Mouse (Mus musculus) embryo, embryonic 11 days (tissue): ENCODE measurements at regions not wholly inside any gene's neighbourhood (a gene's known extent, or its start where the extent isn't known, plus 50 kb on each side); places are given as distances from the start of the nearest gene placed in this dataset.

ENCODE experiments used
- DNase-seq: peaks from one replicate; pipeline ENCODE4 v3.0.0-alpha.2; 2015

- no peak for DNase-seq
Measured at GRCm38 (mm10) chr7:111240234-111240826, 157.5 kb upstream of the Eif4g2 start.

- DNase-seq, result no peak
Measured at GRCm38 (mm10) chr7:111237819-111238218, 155.0 kb upstream of the Eif4g2 start.

- no peak for DNase-seq
Measured at GRCm38 (mm10) chr7:111230630-111231029, 147.8 kb upstream of the Eif4g2 start.

GRCm38 (mm10) chr7:111227082-111227481, 144.3 kb upstream of the Eif4g2 start:
- DNase-seq, result no peak

- no peak for DNase-seq
Measured at GRCm38 (mm10) chr7:111226026-111226656, 143.3 kb upstream of the Eif4g2 start.

GRCm38 (mm10) chr7:111215586-111215985, 132.8 kb upstream of the Eif4g2 start:
- no peak for DNase-seq

- DNase-seq, result no peak
Measured at GRCm38 (mm10) chr7:111214226-111214906, 131.5 kb upstream of the Eif4g2 start.

GRCm38 (mm10) chr7:111212188-111212587, 129.4 kb upstream of the Eif4g2 start:
- DNase-seq, result no peak

GRCm38 (mm10) chr7:111211641-111212040, 128.8 kb upstream of the Eif4g2 start:
- no peak for DNase-seq

GRCm38 (mm10) chr7:111210282-111210681, 127.5 kb upstream of the Eif4g2 start:
- DNase-seq, result no peak

GRCm38 (mm10) chr7:111205876-111206275, 123.0 kb upstream of the Eif4g2 start:
- no peak for DNase-seq

GRCm38 (mm10) chr7:111198608-111199355, 116.0 kb upstream of the Eif4g2 start:
- no peak for DNase-seq

- no peak for DNase-seq
Measured at GRCm38 (mm10) chr7:111191674-111192073, 108.8 kb upstream of the Eif4g2 start.

- DNase-seq, result no peak
Measured at GRCm38 (mm10) chr7:111191216-111191615, 108.4 kb upstream of the Eif4g2 start.

GRCm38 (mm10) chr7:111189731-111190130, 106.9 kb upstream of the Eif4g2 start:
- no peak for DNase-seq

- no peak for DNase-seq
Measured at GRCm38 (mm10) chr7:111185954-111186353, 103.1 kb upstream of the Eif4g2 start.

GRCm38 (mm10) chr7:111183512-111183911, 100.7 kb upstream of the Eif4g2 start:
- no peak for DNase-seq

- DNase-seq, result peak; percentile 75
Measured at GRCm38 (mm10) chr7:111182319-111182718, 99.5 kb upstream of the Eif4g2 start.

- no peak for DNase-seq
Measured at GRCm38 (mm10) chr7:111179401-111180271, 96.8 kb upstream of the Eif4g2 start.

- no peak for DNase-seq
Measured at GRCm38 (mm10) chr7:111174393-111175124, 91.7 kb upstream of the Eif4g2 start.

- no peak for DNase-seq
Measured at GRCm38 (mm10) chr7:111172061-111172460, 89.2 kb upstream of the Eif4g2 start.
